Mouse (Mus musculus) midbrain, embryonic 14.5 days (tissue): Measurements from ENCODE around the gene H2al1n. TPM values are rescaled to one million over a fixed set of nuclear protein-coding genes. Genes with fewer than 3 reads are reported as not detected.
"Not testable (repeated sequence)": the region's sequence is repeated elsewhere in the genome, so short reads cannot be mapped to it uniquely, and the experiment has no call there.

ENCODE experiments used
- ATAC-seq: fragments of 200-750 bp; cut with Nextera tagmentation; 2 replicates; pipeline ENCODE4 v1.8.0; 2017; ENCODE audit warnings: moderate number of reproducible peaks, moderate library complexity; ENCODE audit not compliant: low FRiP score, low TSS enrichment
- DNase-seq: peaks from one replicate; pipeline ENCODE4 v3.0.0-alpha.2; 2015
- H3K27ac ChIP-seq: fragments of 300-500 bp; sonication (generic); replicated peaks from 2 replicates; pipeline ENCODE4 v1.5.1; 2014; ENCODE audit warnings: mild to moderate bottlenecking, low read depth, low read length, moderate library complexity
- H3K27me3 ChIP-seq: fragments of 300-500 bp; sonication (generic); 2 replicates; pipeline ENCODE4 v1.6.1; 2014; ENCODE audit warnings: low read length, control low read depth, mixed read lengths; ENCODE audit not compliant: control insufficient read depth, insufficient read depth
- H3K36me3 ChIP-seq: fragments of 300-500 bp; sonication (generic); 2 replicates; pipeline ENCODE4 v1.6.1; 2014; ENCODE audit warnings: low read length, control low read depth; ENCODE audit not compliant: control insufficient read depth, insufficient read depth
- H3K4me1 ChIP-seq: fragments of 300-500 bp; sonication (generic); 2 replicates; pipeline ENCODE4 v1.6.1; 2014; ENCODE audit warnings: mild to moderate bottlenecking, antibody characterized with exemption, low read length, control low read depth; ENCODE audit not compliant: control insufficient read depth, insufficient read depth
- H3K4me2 ChIP-seq: fragments of 300-500 bp; sonication (generic); 2 replicates; pipeline ENCODE4 v1.6.1; 2014; ENCODE audit warnings: mild to moderate bottlenecking, low read length, moderate library complexity
- H3K4me3 ChIP-seq: fragments of 300-500 bp; sonication (generic); replicated peaks from 2 replicates; pipeline ENCODE4 v1.5.1; 2014; ENCODE audit warnings: low read depth, low read length
- H3K9ac ChIP-seq: fragments of 300-500 bp; sonication (generic); replicated peaks from 2 replicates; pipeline ENCODE4 v1.6.1; 2014; ENCODE audit warnings: mild to moderate bottlenecking, low read length, moderate library complexity
- H3K9me3 ChIP-seq: fragments of 300-500 bp; sonication (generic); 2 replicates; pipeline ENCODE4 v1.6.1; 2016; ENCODE audit warnings: low read length, control low read depth, mixed read lengths; ENCODE audit not compliant: control insufficient read depth
- WGBS: fragments of 180-500 bp; shearing (Covaris S2); extraction: QIAGEN DNeasy Blood & Tissue Kit; methylation state at CpG from one replicate; pipeline ENCODE4 v1.1.7; 2014; 5-methylcytosine and 5-hydroxymethylcytosine counted together
- polyA plus RNA-seq: library from polyadenylated mRNA; unstranded; fragments of >200 nt; fragmentation: Nextera tagmentation; extraction: Ambion mirVana; gene quantifications from 2 replicates; pipeline ENCODE4 v1.2.1, GENCODE M21; 2014

H2al1n gene
- polyA plus RNA-seq: not detected in 2 replicates

GRCm38 (mm10) chrX:14210848-14211247 lies at the start of gene H2al1n:
Gene H2al1n (plus strand): TSS chrX:14211148.
- H3K27me3 ChIP-seq, H3K4me3 ChIP-seq, DNase-seq, ATAC-seq, H3K9me3 ChIP-seq, H3K36me3 ChIP-seq, H3K27ac ChIP-seq, H3K4me2 ChIP-seq, H3K9ac ChIP-seq, H3K4me1 ChIP-seq: not testable (repeated sequence)
- 82% methylated on average over 3 of the region's 3 CpGs for WGBS

- H3K27me3 ChIP-seq: no peaks in the 10 kb centered on the region
- H3K4me1 ChIP-seq: no peaks in the 10 kb centered on the region
- no peak for ATAC-seq
- H3K9me3 ChIP-seq: no peaks in the 10 kb centered on the region
- no peaks in the 10 kb centered on the region for H3K36me3 ChIP-seq
- no peak overlapping the region for H3K9ac ChIP-seq
- WGBS: 78% methylated on average over 4 of the region's 4 CpGs
- no peak overlapping the region for H3K4me2 ChIP-seq
- H3K4me3 ChIP-seq: no peak overlapping the region
- no peak overlapping the region for H3K27ac ChIP-seq
- DNase-seq: no peak
Measured at GRCm38 (mm10) chrX:14199284-14199683, 11.7 kb upstream of the H2al1n start.

GRCm38 (mm10) chrX:14206112-14206875 lies 4.7 kb upstream of the H2al1n start:
- Histone ChIP-seq H3K4me1 (no peaks in the 10 kb centered on the region), H3K27me3 (no peaks in the 10 kb centered on the region), H3K9me3 (no peaks in the 10 kb centered on the region), H3K4me2 (no peak overlapping the region), H3K36me3 (no peaks in the 10 kb centered on the region), H3K4me3 (no peak overlapping the region), H3K9ac (no peak overlapping the region), H3K27ac (no peak overlapping the region)
- WGBS: 71% methylated on average over 8 of the region's 8 CpGs
- DNase-seq: peak; percentile 0
- no peak for ATAC-seq

- Histone ChIP-seq H3K9me3 (no peaks in the 10 kb centered on the region; the same call in 1 of the 2 replicates), H3K4me2 (no peak overlapping the region), H3K27ac (no peak overlapping the region), H3K36me3 (no peaks in the 10 kb centered on the region), H3K4me3 (no peak overlapping the region), H3K4me1 (no peaks in the 10 kb centered on the region), H3K9ac (no peak overlapping the region), H3K27me3 (no peaks in the 10 kb centered on the region)
- 70% methylated on average over 2 of the region's 2 CpGs for WGBS
- ATAC-seq (no peak), DNase-seq (no peak)
Measured at GRCm38 (mm10) chrX:14229218-14229617, 18.3 kb downstream of the H2al1n start.

GRCm38 (mm10) chrX:14259597-14260239 lies 48.8 kb downstream of the H2al1n start:
- WGBS: 50% methylated on average over 3 of the region's 3 CpGs
- DNase-seq (peak; percentile 1), ATAC-seq (no peak)
- no peak overlapping the region for H3K9ac ChIP-seq
- no peak overlapping the region for H3K27ac ChIP-seq
- H3K4me1 ChIP-seq: no peaks in the 10 kb centered on the region
- no peaks in the 10 kb centered on the region for H3K36me3 ChIP-seq
- no peaks in the 10 kb centered on the region for H3K27me3 ChIP-seq
- no peak overlapping the region for H3K4me2 ChIP-seq
- no peak overlapping the region for H3K4me3 ChIP-seq
- no peaks in the 10 kb centered on the region for H3K9me3 ChIP-seq
